Mouse (Mus musculus) thymus, adult 2 months (tissue): ENCODE measurements around the gene Tns4.

Source experiments
- CTCF ChIP-seq: fragments of 200-500 bp; IDR thresholded peaks from 2 replicates; pipeline ENCODE4 v1.5.1; 2012; ENCODE audit warnings: mild to moderate bottlenecking, control low read depth, low read length, moderate library complexity, borderline replicate concordance; ENCODE audit not compliant: control insufficient read depth, poor library complexity, insufficient read depth; ENCODE audit errors: extremely low read depth
- POLR2A ChIP-seq: fragments of 200-500 bp; IDR thresholded peaks from 2 replicates; pipeline ENCODE4 v1.6.1; 2012; ENCODE audit warnings: mild to moderate bottlenecking, low read length, control low read depth, moderate library complexity; ENCODE audit not compliant: control insufficient read depth, poor library complexity, insufficient read depth; ENCODE audit errors: extremely low read depth

DNA sequence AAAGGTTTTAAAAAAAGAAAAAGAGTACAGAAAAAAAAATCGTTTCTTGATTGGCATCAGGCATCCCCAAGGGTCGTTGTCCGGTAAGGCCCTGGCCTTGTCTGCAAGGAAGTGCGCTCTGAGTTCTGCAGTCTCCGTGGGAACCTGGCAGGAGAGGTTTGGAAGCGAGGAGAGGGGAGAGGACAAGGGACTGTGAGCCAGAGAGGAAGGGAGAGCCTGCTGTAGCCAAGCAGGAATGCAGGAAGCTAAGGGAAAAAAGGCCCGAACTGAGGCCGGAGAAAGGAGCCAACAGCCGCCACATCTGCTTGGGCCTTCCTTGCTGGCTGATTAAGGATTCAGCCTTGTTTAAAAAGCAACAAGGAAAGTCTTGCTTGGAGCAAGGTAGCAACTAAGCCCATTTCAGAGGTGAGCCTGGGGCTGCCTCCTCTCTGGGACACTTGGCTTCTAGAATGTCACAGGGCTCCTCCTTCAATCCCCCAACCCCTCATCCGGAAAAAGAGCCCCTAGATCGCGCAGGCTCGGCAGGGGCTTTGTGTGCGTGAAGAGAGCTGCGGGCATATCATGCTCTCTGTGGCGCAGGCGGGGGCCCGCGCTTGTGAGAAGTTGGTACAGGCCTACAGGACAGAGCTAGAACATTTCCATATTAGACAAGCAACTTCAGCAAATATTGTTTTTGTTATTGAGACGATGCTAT lies 31.6 kb upstream of the Tns4 start:
- no peak for TF ChIP-seq CTCF
- TF ChIP-seq POLR2A, result no peak
